Mouse (Mus musculus): ENCODE measurements at regions not wholly inside any gene's neighbourhood (a gene's known extent, or its start where the extent isn't known, plus 50 kb on each side); places are given as distances from the start of the nearest gene placed in this dataset.
A peak's percentile ranks its signal among the peaks of the same experiment; 100 is the strongest.

- ATAC-seq (replicated peaks; ENCODE audit: low read depth, poor library complexity, severe bottlenecking): peak; percentile 74
Measured at GRCm38 (mm10) chr3:62159031-62159430, 179.1 kb upstream of the Arhgef26 start.

GRCm38 (mm10) chr3:62170647-62171046 is 167.5 kb upstream of the Arhgef26 start:
- ATAC-seq (replicated peaks; ENCODE audit: low read depth, poor library complexity, severe bottlenecking): no peak

- ATAC-seq (replicated peaks; ENCODE audit: low read depth, poor library complexity, severe bottlenecking): peak; percentile 29; the same call in 1 of the 2 replicates
Measured at GRCm38 (mm10) chr3:62187807-62188509, 150.2 kb upstream of the Arhgef26 start.

- 0 out of 2 replicates have a peak, but pooled peaks have one; percentile 39 for ATAC-seq (replicated peaks; ENCODE audit: low read depth, poor library complexity, severe bottlenecking)
Measured at GRCm38 (mm10) chr3:62192466-62192865, 145.7 kb upstream of the Arhgef26 start.

- no peak for ATAC-seq (replicated peaks; ENCODE audit: low read depth, poor library complexity, severe bottlenecking)
Measured at GRCm38 (mm10) chr3:62194421-62194820, 143.7 kb upstream of the Arhgef26 start.

- ATAC-seq (replicated peaks; ENCODE audit: low read depth, poor library complexity, severe bottlenecking): no peak
Measured at GRCm38 (mm10) chr3:62196679-62197078, 141.5 kb upstream of the Arhgef26 start.

- ATAC-seq (replicated peaks; ENCODE audit: low read depth, poor library complexity, severe bottlenecking): no peak
Measured at GRCm38 (mm10) chr3:62215806-62216205, 122.3 kb upstream of the Arhgef26 start.

GRCm38 (mm10) chr3:62217335-62217734 is 120.8 kb upstream of the Arhgef26 start:
- no peak for ATAC-seq (replicated peaks; ENCODE audit: low read depth, poor library complexity, severe bottlenecking)

GRCm38 (mm10) chr3:62227697-62228096 is 110.4 kb upstream of the Arhgef26 start:
- ATAC-seq (replicated peaks; ENCODE audit: low read depth, poor library complexity, severe bottlenecking): no peak

- ATAC-seq (replicated peaks; ENCODE audit: low read depth, poor library complexity, severe bottlenecking): no peak
Measured at GRCm38 (mm10) chr3:62228156-62228555, 110.0 kb upstream of the Arhgef26 start.

- ATAC-seq (replicated peaks; ENCODE audit: low read depth, poor library complexity, severe bottlenecking): no peak
Measured at GRCm38 (mm10) chr3:62241031-62241430, 97.1 kb upstream of the Arhgef26 start.

- ATAC-seq (replicated peaks; ENCODE audit: low read depth, poor library complexity, severe bottlenecking): no peak
Measured at GRCm38 (mm10) chr3:62271703-62272102, 66.4 kb upstream of the Arhgef26 start.

GRCm38 (mm10) chr3:62278279-62278678 is 59.9 kb upstream of the Arhgef26 start:
- no peak for ATAC-seq (replicated peaks; ENCODE audit: low read depth, poor library complexity, severe bottlenecking)

GRCm38 (mm10) chr3:62280960-62281359 is 57.2 kb upstream of the Arhgef26 start:
- ATAC-seq (replicated peaks; ENCODE audit: low read depth, poor library complexity, severe bottlenecking): no peak
